Mouse (Mus musculus) Muller cell, postnatal 12 days (primary cell): ENCODE measurements around the gene Wnt10b.
"Not testable (repeated sequence)": the region's sequence is repeated elsewhere in the genome, so short reads cannot be mapped to it uniquely, and the experiment has no call there.

Experiments
- DNase-seq: peaks from one replicate; pipeline ENCODE4 v3.0.0-alpha.2; 2015; ENCODE audit errors: inconsistent ontology term

Wnt10b gene

GRCm38 (mm10) chr15:98772511-98773211 lies 5.3 kb downstream of the Wnt10b start:
- DNase-seq: no peak

GRCm38 (mm10) chr15:98771813-98772425 lies 6.0 kb downstream of the Wnt10b start:
- no peak for DNase-seq

DNA sequence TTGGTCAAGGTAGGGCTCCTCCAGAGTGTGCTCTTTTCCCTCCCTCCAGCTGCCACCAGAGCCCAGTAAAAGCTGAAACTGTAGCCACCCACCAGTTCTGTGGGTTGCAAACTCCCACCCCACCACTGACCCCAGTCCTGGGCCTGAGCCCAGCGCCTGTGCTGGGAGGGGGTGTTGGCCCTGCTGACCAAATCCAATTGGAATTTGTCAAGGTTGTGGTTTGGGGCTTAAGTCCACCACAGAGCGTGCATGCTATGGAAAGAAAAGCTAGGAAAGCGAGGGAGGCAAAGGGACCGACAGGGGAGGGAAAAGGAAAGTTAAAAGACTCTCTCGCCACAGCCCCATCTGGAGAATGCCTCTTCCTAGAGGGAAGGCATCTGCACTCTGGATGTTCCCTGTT lies 9.7 kb downstream of the Wnt10b start:
- DNase-seq: peak; percentile 73

DNA sequence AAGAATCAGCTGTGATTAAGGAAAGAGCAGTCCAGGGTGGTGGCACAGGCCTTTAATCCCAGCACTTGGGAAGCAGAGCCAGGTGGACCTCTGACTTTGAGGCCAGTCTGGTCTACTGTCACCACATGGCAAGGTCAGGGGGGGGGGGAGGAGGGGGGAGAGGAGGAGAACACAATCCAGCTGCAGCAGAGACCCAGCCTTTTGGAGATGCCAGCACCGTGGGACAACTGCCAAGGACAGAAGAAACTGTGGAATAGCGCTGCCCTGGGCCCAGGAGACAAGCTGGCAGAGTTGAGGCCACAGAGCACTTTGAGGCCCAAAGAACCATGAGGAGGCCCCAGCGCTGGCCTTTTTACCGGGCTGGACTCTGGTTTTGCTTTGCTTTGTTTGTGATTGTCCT lies 12.0 kb downstream of the Wnt10b start:
- no peak for DNase-seq

DNA sequence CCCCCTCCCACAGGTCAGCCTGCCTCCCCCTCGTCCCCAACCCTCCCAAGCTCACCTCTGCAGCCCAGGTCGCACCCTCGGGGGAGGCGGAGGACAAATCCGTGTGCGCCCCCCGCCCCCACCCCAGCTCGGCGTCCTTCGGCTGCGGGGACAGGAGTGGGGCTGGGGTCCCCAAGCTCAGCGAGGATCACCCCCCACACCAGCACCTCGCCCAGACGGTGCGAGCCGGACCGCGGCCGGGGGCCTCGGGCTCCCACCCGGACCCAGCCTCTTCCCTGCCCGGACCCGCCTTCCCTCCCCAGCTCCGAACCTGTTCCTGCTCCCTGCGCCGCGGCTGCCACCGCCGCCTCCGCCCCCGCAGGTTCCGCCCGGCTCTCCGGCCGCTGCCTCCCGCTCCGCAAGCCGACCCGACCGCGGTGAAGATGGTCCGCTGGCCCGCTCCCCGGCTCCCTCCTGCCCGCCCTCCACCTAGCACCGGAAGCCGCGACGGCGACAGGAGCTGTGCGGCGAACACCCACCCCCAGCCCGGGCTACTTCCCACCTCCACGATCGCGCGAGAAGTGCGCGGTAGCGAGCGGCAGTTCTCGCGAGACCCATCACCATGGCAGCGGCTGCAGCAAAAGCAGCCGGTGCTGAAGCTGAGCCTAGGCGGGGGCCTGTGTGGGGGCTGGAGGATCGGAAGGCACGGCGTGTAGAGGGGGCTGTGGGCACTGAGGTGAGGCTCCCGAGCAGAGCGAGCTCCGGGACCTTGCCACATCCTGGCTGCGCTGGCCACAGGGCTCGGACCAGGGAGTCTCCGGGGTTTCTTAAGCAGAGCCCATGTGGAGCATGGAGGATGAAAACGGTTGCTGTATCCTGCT lies 15.1 kb downstream of the Wnt10b start, which contains the start of gene Arf3:
Gene Arf3 (minus strand): TSS at position 545 of the 860 bp plus-strand sequence.
- peak; percentile 96 for DNase-seq

- DNase-seq: peak; percentile 94
Observed at GRCm38 (mm10) chr15:98762201-98762621, 15.7 kb downstream of the Wnt10b start.

GRCm38 (mm10) chr15:98754125-98754524 lies 23.8 kb downstream of the Wnt10b start:
- DNase-seq: no peak

- no peak for DNase-seq
Observed at GRCm38 (mm10) chr15:98753021-98753423, 24.9 kb downstream of the Wnt10b start.

DNA sequence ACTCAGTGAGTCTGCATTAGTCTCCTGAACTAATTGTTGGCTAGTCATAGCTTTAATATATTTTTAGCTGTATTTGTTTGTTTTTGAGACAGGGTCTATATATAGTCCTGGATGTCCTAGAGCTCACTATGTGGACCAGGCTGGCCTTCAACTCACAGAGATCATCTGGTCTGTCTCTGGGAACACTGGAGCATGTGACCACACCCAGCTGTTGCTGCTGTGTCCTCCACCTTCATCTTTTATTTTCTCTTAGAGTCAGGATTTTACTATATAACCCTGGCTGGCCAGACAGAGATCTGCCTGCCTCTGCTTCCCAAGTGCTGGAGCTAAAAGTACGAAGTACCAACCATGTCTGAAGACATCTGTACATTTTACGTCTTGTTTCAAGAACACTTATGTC lies 28.9 kb downstream of the Wnt10b start:
- no peak for DNase-seq

- DNase-seq: no peak
Observed at GRCm38 (mm10) chr15:98747296-98747695, 30.7 kb downstream of the Wnt10b start.

DNA sequence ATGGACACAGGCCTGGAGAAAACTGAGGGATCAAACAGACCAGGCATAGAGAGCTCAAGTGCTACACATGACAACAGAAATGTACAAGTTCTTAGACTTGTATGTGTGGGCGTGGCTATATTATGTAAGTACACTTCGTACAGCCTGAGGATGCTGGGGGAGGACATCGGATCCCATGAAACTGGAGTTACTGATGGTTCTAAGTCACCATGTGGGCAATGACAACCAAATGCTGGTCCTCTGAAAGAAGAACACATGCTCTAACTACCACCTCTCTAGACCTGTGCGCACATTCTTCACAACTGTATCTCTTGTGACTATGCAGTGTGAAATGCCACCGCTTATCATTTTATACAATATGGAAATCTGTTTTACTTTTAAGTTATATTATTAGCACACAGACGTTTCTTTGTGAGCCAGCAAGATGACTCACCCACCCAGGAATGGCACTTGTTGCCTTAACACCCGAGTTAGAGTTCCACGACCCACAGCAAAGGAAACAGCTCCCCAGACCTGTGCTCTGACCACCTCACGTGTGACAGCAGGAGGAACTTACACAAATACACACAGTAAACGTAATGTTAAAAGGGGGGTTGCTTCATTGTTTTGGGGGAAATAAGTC lies 31.5 kb downstream of the Wnt10b start:
- DNase-seq: peak; percentile 18

GRCm38 (mm10) chr15:98743863-98744262 lies 34.1 kb downstream of the Wnt10b start:
- not testable (repeated sequence) for DNase-seq

DNA sequence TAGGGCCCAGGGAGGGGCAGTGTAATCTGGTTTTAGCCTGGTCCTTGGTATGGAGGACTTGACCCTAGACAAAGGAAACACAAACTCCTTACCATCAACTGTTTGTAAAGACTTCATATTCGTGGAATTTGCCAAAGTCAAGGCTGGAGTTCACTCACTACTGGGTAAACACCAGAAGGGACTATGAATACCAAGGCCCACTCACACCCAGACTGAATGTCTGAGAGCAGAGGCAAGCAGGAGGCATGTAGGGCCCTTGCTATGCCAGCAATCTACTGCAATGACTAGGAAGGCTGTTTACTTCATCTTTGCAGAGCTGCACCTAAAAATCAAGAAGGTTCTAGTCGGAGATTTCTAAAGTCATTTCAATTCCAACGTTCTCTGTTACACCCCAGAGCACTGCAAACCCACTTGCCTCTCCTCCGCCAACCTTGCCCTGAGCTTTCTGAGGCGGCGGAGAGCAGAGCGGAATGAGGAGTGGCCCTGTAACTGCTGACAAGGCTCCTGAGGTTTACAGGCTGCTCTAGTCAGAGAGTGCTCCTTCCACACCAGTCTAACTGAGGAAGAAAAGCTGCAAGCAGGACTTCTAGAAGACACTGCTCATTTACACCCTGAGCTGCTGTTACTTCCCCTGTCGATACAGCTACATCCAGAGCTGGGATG lies 35.1 kb downstream of the Wnt10b start:
- DNase-seq: no peak

- no peak for DNase-seq
Observed at GRCm38 (mm10) chr15:98740219-98740618, 37.7 kb downstream of the Wnt10b start.

DNA sequence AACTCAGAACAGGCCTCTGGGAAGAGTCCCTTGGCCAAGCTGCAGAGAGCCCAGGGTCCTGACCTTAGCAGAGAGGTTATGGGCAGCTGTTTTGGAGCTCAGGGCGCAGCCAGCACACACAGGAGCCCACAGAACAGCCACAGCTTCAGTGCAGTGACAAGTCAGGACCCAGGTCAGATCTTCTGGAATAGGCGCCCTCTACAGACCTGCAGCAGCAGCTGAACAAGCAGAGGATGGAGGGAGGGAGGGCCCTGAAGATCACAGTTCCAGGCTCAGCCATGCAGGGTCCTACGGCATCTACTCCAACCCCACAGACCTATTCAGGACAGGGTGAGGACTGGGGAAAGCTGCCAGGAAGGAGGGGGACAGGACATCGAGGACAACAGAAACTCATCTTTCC lies 39.2 kb downstream of the Wnt10b start:
- DNase-seq: no peak

GRCm38 (mm10) chr15:98737881-98738280 lies 40.1 kb downstream of the Wnt10b start:
- DNase-seq: no peak

- DNase-seq: no peak
Observed at GRCm38 (mm10) chr15:98736521-98736920, 41.4 kb downstream of the Wnt10b start.

DNA sequence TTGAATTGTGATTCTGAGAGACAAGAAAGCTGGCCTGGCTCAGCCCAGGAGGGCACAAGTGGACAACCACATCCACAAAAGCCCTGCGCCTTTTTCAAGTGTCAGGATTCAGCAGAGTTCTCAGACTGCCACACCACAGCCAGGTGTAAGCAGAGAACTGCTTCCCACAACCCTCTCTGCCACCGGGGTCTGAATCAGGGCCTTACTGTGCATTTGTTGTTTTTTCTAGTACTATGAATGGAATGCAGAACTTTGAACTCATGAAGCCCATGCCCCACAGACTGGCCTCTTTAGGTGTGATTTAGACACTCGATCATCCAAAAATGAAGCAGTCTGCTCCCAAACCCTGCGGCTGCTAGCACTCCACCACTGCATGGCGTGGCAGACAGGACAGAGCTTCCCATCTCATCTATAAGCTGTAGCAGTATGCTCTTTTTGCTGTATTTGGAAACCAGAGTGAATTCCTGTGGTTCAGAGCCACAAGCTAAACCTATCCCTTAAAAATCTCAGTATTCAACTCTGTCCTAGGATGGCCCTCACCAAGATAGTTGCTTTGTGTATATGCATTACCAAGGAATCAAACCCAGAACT lies 43.9 kb downstream of the Wnt10b start:
- DNase-seq: no peak

- DNase-seq: no peak
Observed at GRCm38 (mm10) chr15:98733370-98733769, 44.6 kb downstream of the Wnt10b start.

DNA sequence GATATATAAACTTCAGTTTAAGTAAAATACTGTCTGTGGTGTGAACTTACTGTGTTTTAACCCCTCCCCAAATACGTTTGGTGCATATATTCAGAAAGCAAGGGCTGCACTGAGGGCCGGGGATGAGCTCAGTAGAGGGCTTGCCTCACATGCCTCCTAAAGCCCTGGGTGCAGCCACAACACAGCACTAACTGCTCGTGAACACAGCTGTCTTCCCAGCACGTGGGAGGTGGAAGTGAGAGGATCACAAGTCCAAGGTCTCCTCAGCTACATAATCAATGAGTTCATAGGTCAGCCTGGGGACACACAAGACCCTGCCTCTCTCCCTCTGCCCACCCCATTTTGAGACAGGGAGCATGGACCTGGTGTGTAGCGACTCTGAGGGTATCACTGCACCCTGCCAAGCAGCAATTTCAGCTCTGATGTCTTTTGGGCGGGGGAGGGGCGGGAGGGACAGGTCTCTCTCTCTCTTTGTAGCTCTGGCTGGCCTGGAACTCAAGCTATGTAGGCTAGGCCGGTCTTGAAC lies 45.9 kb downstream of the Wnt10b start:
- DNase-seq: no peak

GRCm38 (mm10) chr15:98730790-98731189 lies 47.2 kb downstream of the Wnt10b start:
- DNase-seq: no peak
